ENCODE assay signal across 27 mouse cellular contexts in the genomic region with DNA sequence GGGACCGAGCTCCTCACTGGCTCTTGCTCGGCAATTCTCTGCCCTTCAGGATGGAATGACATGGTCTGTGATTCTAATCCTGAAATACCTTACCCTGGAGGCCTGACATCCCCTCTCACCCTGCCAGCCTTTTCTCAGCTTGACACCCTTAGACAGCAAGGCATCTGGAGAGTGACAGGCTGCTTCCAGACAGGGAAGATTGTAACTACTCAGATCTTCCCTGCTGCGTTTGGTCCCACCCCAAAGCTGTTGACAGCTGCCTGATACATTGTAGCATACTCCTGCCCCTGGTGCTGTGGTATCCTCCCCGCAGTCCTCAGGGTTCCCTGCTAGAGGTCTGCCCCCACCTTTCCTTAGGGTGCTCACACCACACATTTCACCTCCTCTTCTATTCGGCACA.
DNase-seq lines count a peak whose midpoint lies in the region; ATAC-seq lines count a peak whose summit lies in the region.
"Had no signal": no experiment of that assay in that cellular context is flagged by ENCODE, and none has a peak within 500 bp of the region (broad histone marks: within the 10 kb centered on the region; RNA-seq: fewer than 3 reads in every experiment).

No protein-coding gene starts in this region.

- ATAC-seq in embryonic facial prominence, embryonic 11.5 days (replicated peaks; ENCODE audit: insufficient number of reproducible peaks, low FRiP score, low TSS enrichment, low read depth), result 0 out of 2 replicates have a peak, but pooled peaks have one; percentile 48
- peak; percentile 75 for ATAC-seq in heart, embryonic 12.5 days (ENCODE audit: insufficient number of reproducible peaks, low FRiP score)
- peak; percentile 20; the same call in 1 of the 2 replicates for ATAC-seq in limb, embryonic 13.5 days (ENCODE audit: low FRiP score, low read depth)
- ATAC-seq in limb, embryonic 15.5 days (ENCODE audit: insufficient number of reproducible peaks, low FRiP score, low TSS enrichment, low read depth), result 0 out of 2 replicates have a peak, but pooled peaks have one; percentile 33
- ATAC-seq: CD4-positive, CD25-positive, alpha-beta regulatory T cell, adult 4 months; forebrain, embryonic 13.5 days; inflammation-experienced regulatory T-cells, adult 6 months had no signal

- H3K9me3 ChIP-seq in embryonic facial prominence, embryonic 11.5 days (replicated peaks; ENCODE audit: control insufficient read depth, low read length), result no peaks in the 10 kb centered on the region
- no peaks in the 10 kb centered on the region for H3K9me3 ChIP-seq in embryonic facial prominence, embryonic 10.5 days
- no peaks in the 10 kb centered on the region for H3K9me3 ChIP-seq in heart, embryonic 12.5 days (replicated peaks)
- no peaks in the 10 kb centered on the region for H3K9me3 ChIP-seq in limb, embryonic 13.5 days
- H3K9me3 ChIP-seq in limb, embryonic 10.5 days (replicated peaks), result no peaks in the 10 kb centered on the region
- H3K9me3 ChIP-seq in limb, embryonic 15.5 days, result no peaks in the 10 kb centered on the region
- H3K9me3 ChIP-seq: forebrain, embryonic 13.5 days; liver, embryonic 15.5 days; lung, embryonic 15.5 days; megakaryocyte, embryonic 14.5 days; neural tube, embryonic 12.5 days had no signal

- intact Hi-C loops in heart, postnatal 14 days (cut with DNase I), result loop anchor here (5.0 kb wide), 1 partner anchor 158 kb away; a partner anchor contains a TSS

- no peak overlapping the region for H3K4me2 ChIP-seq in embryonic facial prominence, embryonic 11.5 days (ENCODE audit: low read depth, low read length)
- 0 out of 2 replicates have a peak overlapping the region, but pooled peaks have one; percentile 3 for H3K4me2 ChIP-seq in heart, embryonic 12.5 days
- no peak overlapping the region for H3K4me2 ChIP-seq in limb, embryonic 13.5 days (replicated peaks)
- H3K4me2 ChIP-seq in limb, embryonic 15.5 days, result no peak overlapping the region
- H3K4me2 ChIP-seq: forebrain, embryonic 13.5 days; liver, embryonic 15.5 days; lung, embryonic 15.5 days; neural tube, embryonic 12.5 days had no signal

- WGBS in embryonic facial prominence, embryonic 11.5 days, result 39% methylated on average over 5 of the region's 5 CpGs
- 52% methylated on average over 5 of the region's 5 CpGs for WGBS in embryonic facial prominence, embryonic 10.5 days
- WGBS in heart, embryonic 12.5 days, result 26% methylated on average over 5 of the region's 5 CpGs
- WGBS in limb, embryonic 13.5 days, result 47% methylated on average over 5 of the region's 5 CpGs
- 39% methylated on average over 5 of the region's 5 CpGs for WGBS in limb, embryonic 10.5 days
- 45% methylated on average over 5 of the region's 5 CpGs for WGBS in limb, embryonic 15.5 days

- H3K36me3 ChIP-seq in embryonic facial prominence, embryonic 11.5 days (replicated peaks; ENCODE audit: control insufficient read depth, insufficient read depth, low read depth, low read length), result no peaks in the 10 kb centered on the region
- H3K36me3 ChIP-seq in embryonic facial prominence, embryonic 10.5 days (replicated peaks), result peaks cover 15% of the 10 kb centered on the region; the same call in 1 of the 2 replicates
- peaks cover 33% of the 10 kb centered on the region for H3K36me3 ChIP-seq in heart, embryonic 12.5 days
- peaks cover 38% of the 10 kb centered on the region for H3K36me3 ChIP-seq in limb, embryonic 13.5 days
- H3K36me3 ChIP-seq in limb, embryonic 10.5 days, result peaks cover 39% of the 10 kb centered on the region
- peaks cover 59% of the 10 kb centered on the region for H3K36me3 ChIP-seq in limb, embryonic 15.5 days
- H3K36me3 ChIP-seq: neural tube, embryonic 12.5 days had no signal

- no peak overlapping the region for H3K4me3 ChIP-seq in embryonic facial prominence, embryonic 11.5 days (ENCODE audit: low read depth, low read length)
- no peak overlapping the region for H3K4me3 ChIP-seq in embryonic facial prominence, embryonic 10.5 days
- no peak overlapping the region for H3K4me3 ChIP-seq in heart, embryonic 12.5 days
- H3K4me3 ChIP-seq in limb, embryonic 13.5 days, result no peak overlapping the region
- no peak overlapping the region for H3K4me3 ChIP-seq in limb, embryonic 10.5 days
- H3K4me3 ChIP-seq in limb, embryonic 15.5 days, result no peak overlapping the region
- H3K4me3 ChIP-seq: erythroblast, embryonic 14.5 days; forebrain, embryonic 13.5 days; liver, embryonic 15.5 days; lung, embryonic 15.5 days; megakaryocyte, embryonic 14.5 days; neural tube, embryonic 12.5 days had no signal

- no peak overlapping the region for H3K27ac ChIP-seq in embryonic facial prominence, embryonic 11.5 days (replicated peaks; ENCODE audit: low read depth, low read length)
- no peak overlapping the region; the same call in 1 of the 2 replicates for H3K27ac ChIP-seq in embryonic facial prominence, embryonic 10.5 days (replicated peaks)
- H3K27ac ChIP-seq in heart, embryonic 12.5 days (ENCODE audit: poor library complexity, severe bottlenecking), result peak overlapping the region; percentile 76
- H3K27ac ChIP-seq in limb, embryonic 13.5 days, result no peak overlapping the region
- H3K27ac ChIP-seq in limb, embryonic 10.5 days, result no peak overlapping the region
- H3K27ac ChIP-seq in limb, embryonic 15.5 days, result no peak overlapping the region
- H3K27ac ChIP-seq: forebrain, embryonic 13.5 days; kidney, postnatal 0 days; liver, embryonic 15.5 days; lung, embryonic 15.5 days; neural tube, embryonic 12.5 days had no signal

- H3K4me1 ChIP-seq in embryonic facial prominence, embryonic 11.5 days (ENCODE audit: control insufficient read depth, insufficient read depth, low read length), result no peaks in the 10 kb centered on the region
- H3K4me1 ChIP-seq in embryonic facial prominence, embryonic 10.5 days, result peaks cover 36% of the 10 kb centered on the region
- H3K4me1 ChIP-seq in heart, embryonic 12.5 days (replicated peaks), result peaks cover 61% of the 10 kb centered on the region
- H3K4me1 ChIP-seq in limb, embryonic 13.5 days, result peaks cover 43% of the 10 kb centered on the region
- H3K4me1 ChIP-seq in limb, embryonic 10.5 days, result peaks cover 21% of the 10 kb centered on the region
- peaks cover 42% of the 10 kb centered on the region for H3K4me1 ChIP-seq in limb, embryonic 15.5 days
- H3K4me1 ChIP-seq: forebrain, embryonic 13.5 days; liver, embryonic 15.5 days had no signal

- no peaks in the 10 kb centered on the region for H3K27me3 ChIP-seq in embryonic facial prominence, embryonic 11.5 days (ENCODE audit: control insufficient read depth, insufficient read depth, low read length)
- no peaks in the 10 kb centered on the region for H3K27me3 ChIP-seq in embryonic facial prominence, embryonic 10.5 days (replicated peaks; ENCODE audit: low read depth, poor library complexity, severe bottlenecking)
- no peaks in the 10 kb centered on the region for H3K27me3 ChIP-seq in heart, embryonic 12.5 days (replicated peaks)
- no peaks in the 10 kb centered on the region for H3K27me3 ChIP-seq in limb, embryonic 13.5 days
- no peaks in the 10 kb centered on the region for H3K27me3 ChIP-seq in limb, embryonic 10.5 days (ENCODE audit: low read depth, poor library complexity, severe bottlenecking)
- no peaks in the 10 kb centered on the region for H3K27me3 ChIP-seq in limb, embryonic 15.5 days
- H3K27me3 ChIP-seq: liver, embryonic 15.5 days; lung, embryonic 15.5 days; neural tube, embryonic 12.5 days had no signal

- no peak for DNase-seq in embryonic facial prominence, embryonic 11.5 days (ENCODE audit: low spot score)
- DNase-seq in embryonic facial prominence, embryonic 10.5 days (ENCODE audit: low spot score), result no peak
- no peak for DNase-seq in heart, postnatal 14 days
- no peak for DNase-seq in limb, embryonic 10.5 days (ENCODE audit: low spot score)
- no peak for DNase-seq in urinary bladder, postnatal 14 days (ENCODE audit: low spot score)
- DNase-seq: adrenal gland, postnatal 25 days; cerebellum, adult 8-10 months; cerebellum, postnatal 36 days; kidney, adult 2 months; layer of hippocampus, adult 9-11 months; liver; lung, postnatal 36 days; midbrain, embryonic 14.5 days; retina, postnatal 1 day; thymus, postnatal 14 days had no signal

- H3K9ac ChIP-seq in embryonic facial prominence, embryonic 11.5 days (replicated peaks; ENCODE audit: low read length), result no peak overlapping the region
- H3K9ac ChIP-seq in heart, embryonic 12.5 days, result no peak overlapping the region
- H3K9ac ChIP-seq in limb, embryonic 13.5 days, result no peak overlapping the region
- no peak overlapping the region for H3K9ac ChIP-seq in limb, embryonic 15.5 days
- H3K9ac ChIP-seq: forebrain, embryonic 13.5 days; liver, embryonic 15.5 days; lung, embryonic 15.5 days; neural tube, embryonic 12.5 days had no signal

Comparison
In these comparisons a context has a peak if more than half of its experiments do, and no peak if none do; other contexts are left out.
1. ATAC-seq: peak in every context shown above with its lines; median percentile 75 in heart, embryonic 12.5 days; 48 in embryonic facial prominence, embryonic 11.5 days; 33 in limb, embryonic 15.5 days; 20 in limb, embryonic 13.5 days.